Mouse (Mus musculus) bone marrow macrophage, adult 2 months (primary cell): ENCODE results near the gene Ext2. TPM values are rescaled to one million over a fixed set of nuclear protein-coding genes. Genes with fewer than 3 reads are reported as not detected.

Experiments used
- H3K27ac ChIP-seq: 2 replicates; pipeline ENCODE4 v1.5.1; 2012; ENCODE audit warnings: low read depth, low read length; ENCODE audit not compliant: insufficient read depth
- H3K4me1 ChIP-seq: 2 replicates; pipeline ENCODE4 v1.6.1; 2012; ENCODE audit warnings: low read length; ENCODE audit not compliant: control insufficient read depth, insufficient read depth
- H3K4me3 ChIP-seq: 2 replicates; pipeline ENCODE4 v1.5.1; 2012; ENCODE audit warnings: mild to moderate bottlenecking, low read length, moderate library complexity; ENCODE audit not compliant: insufficient read depth
- CTCF ChIP-seq: IDR thresholded peaks from 2 replicates; pipeline ENCODE4 v1.5.1; 2012; ENCODE audit warnings: low read depth, mild to moderate bottlenecking, low read length, moderate library complexity
- POLR2A ChIP-seq: IDR thresholded peaks from 2 replicates; pipeline ENCODE4 v1.6.1; 2012; ENCODE audit warnings: mild to moderate bottlenecking, low read depth, low read length, borderline replicate concordance
- polyA plus RNA-seq: library from polyadenylated mRNA; stranded (reverse); fragments of >200 nt; gene quantifications from 2 replicates; pipeline ENCODE4 v1.2.4, GENCODE M21; 2012; ENCODE audit not compliant: missing spikeins, insufficient read depth, insufficient read length

Gene Ext2
- polyA plus RNA-seq, 1 experiment, result 43.7 TPM

DNA sequence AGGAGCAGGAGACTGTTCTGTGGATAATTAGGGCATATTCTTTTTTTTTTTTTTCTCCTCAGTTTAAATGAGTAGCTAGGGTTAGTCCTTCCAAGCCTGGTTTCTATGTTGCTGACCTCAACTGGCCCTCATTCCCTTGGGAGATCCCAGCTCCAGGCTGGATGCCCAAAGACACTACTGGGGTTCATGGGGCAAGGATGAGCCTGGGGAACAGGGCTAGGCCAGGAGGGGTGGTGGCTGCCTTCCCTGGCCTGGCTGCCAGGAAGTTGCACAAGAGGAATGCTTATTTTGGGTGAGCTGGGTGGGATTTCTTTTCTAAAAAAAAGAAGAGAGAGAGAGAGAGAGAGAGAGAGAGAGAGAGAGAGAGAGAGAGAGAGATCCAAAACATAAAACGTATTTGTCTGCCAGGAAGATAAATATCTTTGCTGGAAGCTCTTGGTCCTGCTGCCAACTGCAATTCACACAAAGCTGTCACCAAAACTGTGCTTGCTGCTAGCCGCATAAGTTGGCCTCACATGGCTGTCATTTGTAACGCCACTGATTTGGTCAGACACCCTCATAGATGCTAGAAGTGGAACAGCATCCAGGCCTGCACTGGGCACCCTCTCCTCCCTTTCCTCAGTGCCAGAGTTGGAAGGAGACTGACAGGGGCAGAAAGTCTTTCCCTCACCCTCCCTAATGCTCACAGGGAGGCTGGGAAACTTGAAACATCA is 156.1 kb downstream of the Ext2 start:
- no peak overlapping the region for H3K4me3 ChIP-seq
- TF ChIP-seq CTCF (no peak), POLR2A (no peak)
- H3K27ac ChIP-seq, result no peak overlapping the region

DNA sequence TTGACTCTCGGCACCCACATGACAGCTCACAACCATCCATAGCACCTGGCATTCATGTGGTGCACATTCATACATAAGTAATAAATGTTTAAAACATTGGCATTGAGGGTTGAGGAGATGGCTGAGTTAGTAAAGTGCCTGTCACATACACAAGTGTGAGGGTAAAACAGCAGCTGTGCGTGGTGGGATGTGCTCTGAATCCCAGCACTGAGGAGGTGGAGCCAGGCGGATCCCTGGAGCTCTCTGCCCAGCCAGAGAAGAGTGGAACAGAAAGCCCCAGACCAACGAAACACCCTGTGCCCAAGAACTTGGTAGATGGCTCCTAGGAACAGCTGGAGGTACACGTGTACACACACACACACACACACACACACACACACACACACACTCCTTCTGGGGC is 156.9 kb downstream of the Ext2 start:
- Histone ChIP-seq H3K4me3 (no peak overlapping the region), H3K4me1 (no peaks in the 10 kb centered on the region), H3K27ac (no peak overlapping the region)
- no peak for TF ChIP-seq CTCF
- no peak for TF ChIP-seq POLR2A

More for the DNA sequence above, 156.1 kb downstream of the Ext2 start:
- H3K4me1 ChIP-seq, result no peaks in the 10 kb centered on the region

GRCm38 (mm10) chr2:93662240-93662865 is 160.0 kb downstream of the Ext2 start:
- H3K4me3 ChIP-seq, result no peak overlapping the region
- TF ChIP-seq POLR2A (no peak), CTCF (no peak)
- H3K4me1 ChIP-seq, result no peaks in the 10 kb centered on the region
- no peak overlapping the region for H3K27ac ChIP-seq

DNA sequence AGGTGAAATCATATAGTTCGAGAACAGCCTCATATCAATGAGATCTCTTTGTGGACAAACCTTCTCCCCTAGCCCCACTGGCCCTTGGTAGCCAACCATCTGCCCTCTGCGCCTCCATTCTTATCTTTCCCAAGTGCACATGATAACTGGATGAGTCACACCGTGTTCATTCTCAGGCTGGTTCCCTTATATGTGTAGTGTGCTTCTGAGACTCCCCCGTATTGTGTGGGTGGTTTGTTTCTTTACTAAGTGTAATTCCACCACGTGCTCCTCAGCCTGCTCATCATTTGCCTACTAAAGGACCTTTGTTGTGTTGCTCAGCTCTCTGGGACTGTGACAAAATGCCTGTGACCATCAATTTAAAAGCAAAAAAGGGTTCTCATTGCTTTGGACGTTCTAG is 161.3 kb downstream of the Ext2 start:
- no peak for TF ChIP-seq CTCF
- no peak for TF ChIP-seq POLR2A
- H3K4me3 ChIP-seq, result no peak overlapping the region
- H3K4me1 ChIP-seq, result no peaks in the 10 kb centered on the region

DNA sequence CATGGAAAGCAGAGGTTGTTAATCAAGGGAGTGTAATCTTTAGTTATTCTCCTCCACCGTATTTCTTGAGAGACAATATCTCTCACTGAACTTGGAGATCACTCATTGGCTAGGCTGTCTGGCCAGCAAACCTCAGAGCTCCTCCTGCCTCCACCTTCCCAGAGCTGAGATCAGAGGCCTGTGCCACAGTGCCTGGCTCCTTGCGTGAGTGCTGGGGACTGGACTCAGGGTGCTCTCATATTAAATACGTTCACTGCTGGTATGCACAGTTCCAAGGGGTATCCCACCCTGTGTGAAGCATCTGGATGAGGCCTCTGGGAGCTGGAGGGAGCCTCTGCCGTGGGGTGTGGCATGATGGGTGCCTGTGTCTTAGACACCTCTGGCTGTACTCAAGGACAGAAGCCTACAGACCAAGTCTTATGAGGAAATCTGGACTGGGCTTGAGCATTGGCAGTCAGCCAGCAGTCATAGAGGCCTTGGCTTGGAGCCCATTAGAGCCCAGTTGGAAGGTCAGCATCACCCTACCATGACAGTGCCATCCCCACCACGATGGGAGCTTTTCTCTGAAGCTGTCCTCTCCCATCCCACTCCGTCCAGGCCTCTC is 162.6 kb downstream of the Ext2 start:
- Histone ChIP-seq H3K4me3 (no peak overlapping the region), H3K27ac (no peak overlapping the region), H3K4me1 (no peaks in the 10 kb centered on the region)
- TF ChIP-seq CTCF (no peak), POLR2A (no peak)

More for the DNA sequence above, 161.3 kb downstream of the Ext2 start:
- no peak overlapping the region for H3K27ac ChIP-seq

DNA sequence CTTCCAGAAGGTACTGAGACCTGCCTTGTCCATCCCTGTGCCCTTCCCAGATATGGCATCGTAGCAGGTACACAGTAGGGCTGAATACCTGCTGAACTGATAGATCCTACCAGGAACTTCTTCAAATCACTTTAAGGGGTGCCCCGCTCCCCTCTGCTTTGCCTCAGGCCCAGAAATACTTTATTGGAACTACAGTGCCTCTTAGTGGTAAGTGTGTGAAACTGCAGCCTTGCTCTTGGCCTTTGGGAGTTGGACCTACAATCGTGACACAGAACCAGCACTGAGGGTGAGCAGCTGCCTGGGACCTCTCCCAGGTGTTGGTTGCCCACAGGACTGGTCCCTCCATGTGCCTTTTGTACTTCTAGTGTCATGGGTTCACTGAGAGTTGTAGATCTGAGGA is 163.4 kb downstream of the Ext2 start:
- Histone ChIP-seq H3K4me3 (no peak overlapping the region), H3K4me1 (no peaks in the 10 kb centered on the region), H3K27ac (no peak overlapping the region)
- TF ChIP-seq CTCF (peak; percentile 77), POLR2A (no peak)

DNA sequence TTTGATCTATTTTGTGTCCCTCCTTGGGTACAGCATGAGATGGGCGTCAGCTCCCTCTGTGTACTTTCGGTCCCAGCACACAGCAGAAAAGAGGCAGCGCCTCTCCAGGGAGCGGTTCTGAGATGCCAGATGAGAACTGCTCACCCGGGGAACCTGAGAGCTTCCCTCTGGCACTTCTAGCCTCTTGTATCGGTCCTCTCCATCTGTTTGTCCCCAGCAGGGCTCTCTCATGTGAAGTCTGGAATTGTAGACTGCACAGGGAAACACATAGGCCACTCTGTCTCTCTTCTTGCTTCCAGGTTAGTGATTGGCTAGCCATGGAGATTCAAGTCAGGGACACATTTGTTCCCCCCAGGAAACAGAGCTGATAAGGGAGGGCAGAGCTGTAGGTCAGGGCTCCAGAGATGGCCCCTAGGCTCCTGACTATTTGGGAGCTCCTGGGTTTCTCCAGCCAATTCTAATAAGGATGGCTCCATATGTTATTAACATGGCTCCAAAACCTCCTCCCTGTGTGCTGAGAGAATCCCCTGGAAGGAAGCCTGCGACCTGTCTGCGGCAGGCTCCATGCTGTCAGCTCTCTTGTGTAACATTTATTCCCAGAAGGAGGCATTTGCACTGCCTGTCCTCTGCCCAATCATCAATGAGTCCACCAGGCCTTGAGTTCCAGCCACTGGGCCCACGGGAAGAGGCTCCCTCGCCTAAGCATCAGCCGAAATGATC is 167.9 kb downstream of the Ext2 start:
- no peak overlapping the region for H3K27ac ChIP-seq
- no peaks in the 10 kb centered on the region for H3K4me1 ChIP-seq
- no peak for TF ChIP-seq POLR2A
- no peak for TF ChIP-seq CTCF
- H3K4me3 ChIP-seq, result no peak overlapping the region

DNA sequence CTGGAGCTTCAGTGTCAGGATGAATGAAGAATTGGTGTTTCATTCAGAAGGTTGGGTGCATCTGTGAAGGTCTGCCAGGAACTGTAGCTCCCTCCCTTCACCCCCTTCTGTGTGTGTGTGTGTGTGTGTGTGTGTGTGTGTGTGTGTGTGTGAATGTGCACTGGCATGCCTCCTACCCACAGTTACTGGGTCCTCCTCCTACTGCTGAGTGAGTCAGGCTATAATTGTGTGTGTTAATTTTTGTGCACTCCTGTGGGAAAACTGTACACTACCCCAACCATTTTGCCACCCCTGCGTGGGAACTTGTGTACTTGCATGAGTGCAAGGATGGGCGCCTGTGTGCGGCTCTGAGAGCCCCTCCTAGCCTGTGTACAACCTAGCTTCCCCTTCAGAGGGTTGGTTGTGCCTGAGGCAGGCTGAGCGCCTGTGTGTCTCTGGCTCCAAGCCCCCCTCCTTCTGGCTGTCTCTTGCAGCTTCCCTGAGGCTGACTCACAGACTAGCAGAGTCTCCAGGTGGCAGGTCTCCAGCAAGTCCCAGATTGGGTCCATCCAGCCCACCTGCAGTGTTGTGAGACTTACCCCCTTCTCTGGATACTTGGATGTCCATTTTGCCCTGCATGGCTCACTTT is 173.0 kb downstream of the Ext2 start:
- Histone ChIP-seq H3K4me1 (no peaks in the 10 kb centered on the region), H3K4me3 (no peak overlapping the region), H3K27ac (no peak overlapping the region)
- no peak for TF ChIP-seq CTCF
- TF ChIP-seq POLR2A, result no peak

DNA sequence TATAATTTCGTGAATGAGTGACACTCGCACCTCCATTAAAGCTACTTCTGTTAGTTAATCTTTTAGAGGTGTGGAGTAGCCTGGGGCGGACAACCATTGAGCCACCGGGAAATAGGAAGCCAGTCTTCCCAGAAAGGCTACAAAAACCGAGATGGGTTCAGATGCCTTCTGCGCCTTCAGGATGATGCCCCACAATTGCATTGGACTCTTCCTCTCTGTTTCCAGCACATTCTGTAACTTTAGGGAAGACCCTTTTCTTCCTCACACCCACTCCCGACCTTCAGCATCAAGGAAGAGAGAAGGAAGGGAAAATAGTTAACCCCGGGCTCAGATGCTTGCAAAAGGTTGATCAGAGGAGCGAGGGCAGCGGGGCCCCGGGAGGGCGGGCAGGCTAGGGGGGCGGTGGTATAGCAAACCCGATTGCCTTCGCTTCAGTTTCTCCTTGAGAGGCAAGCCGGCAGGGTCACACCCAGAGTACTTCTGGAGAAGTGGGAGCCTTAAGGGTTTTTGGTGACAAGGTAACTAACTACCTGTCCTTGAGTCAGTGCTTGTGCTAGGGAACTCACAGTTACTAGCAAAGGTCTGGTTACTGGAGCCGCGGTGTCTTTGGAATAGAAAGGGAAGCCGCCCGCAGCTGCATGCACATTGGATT is 174.3 kb downstream of the Ext2 start:
- Histone ChIP-seq H3K27ac (no peak overlapping the region), H3K4me3 (no peak overlapping the region), H3K4me1 (no peaks in the 10 kb centered on the region)
- TF ChIP-seq POLR2A, result no peak
- TF ChIP-seq CTCF, result no peak
